Mouse (Mus musculus): ENCODE results near the gene Prkra.

DNA sequence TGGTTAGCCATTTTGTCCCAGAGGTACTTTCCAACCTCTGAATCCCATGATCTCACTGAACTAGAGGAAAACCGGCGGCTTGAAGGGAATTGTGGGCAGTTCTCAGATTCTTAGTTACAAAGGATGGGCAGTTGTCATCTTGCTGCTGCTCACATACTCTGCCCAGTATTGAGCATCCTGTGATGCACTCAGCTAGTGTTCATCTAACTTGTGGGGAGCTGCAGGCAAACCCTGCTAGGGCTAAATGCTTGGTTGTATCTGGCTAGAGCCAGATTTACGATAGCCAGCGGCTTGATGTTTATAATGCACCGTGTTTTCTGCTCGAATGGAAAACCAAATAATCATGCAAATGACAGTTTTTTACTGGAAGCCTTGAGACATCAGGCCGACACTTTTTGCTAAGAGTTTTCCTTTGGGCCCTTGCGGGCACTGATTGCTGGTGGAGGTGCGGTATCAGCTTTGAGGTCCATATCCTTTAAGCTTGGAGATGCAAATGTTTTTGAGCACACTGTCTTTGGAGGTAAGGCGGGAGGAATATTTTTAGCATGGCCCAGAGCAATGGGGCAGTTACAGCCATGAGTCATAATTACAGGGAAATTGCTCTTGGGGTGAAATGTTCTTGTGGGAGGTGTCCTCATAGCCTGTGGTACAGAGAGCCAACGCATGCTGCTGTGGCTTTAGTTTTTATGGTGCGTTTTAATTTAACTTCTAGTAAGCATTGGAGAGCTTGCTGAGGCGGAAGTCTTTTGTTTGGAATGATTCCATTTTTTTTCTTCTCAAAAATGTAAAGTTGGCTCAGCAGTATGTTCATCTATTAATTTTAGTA, 28.8 kb upstream of the Prkra start:
- TF ChIP-seq CTCF (IDR thresholded peaks at IDR 0.05; ENCODE audit: low read depth) (no peak), EP300 (optimal IDR thresholded peaks at IDR 0.05) (no peak)
